Mouse (Mus musculus): ENCODE measurements around the gene Olfr1447.

Gene Olfr1447

DNA sequence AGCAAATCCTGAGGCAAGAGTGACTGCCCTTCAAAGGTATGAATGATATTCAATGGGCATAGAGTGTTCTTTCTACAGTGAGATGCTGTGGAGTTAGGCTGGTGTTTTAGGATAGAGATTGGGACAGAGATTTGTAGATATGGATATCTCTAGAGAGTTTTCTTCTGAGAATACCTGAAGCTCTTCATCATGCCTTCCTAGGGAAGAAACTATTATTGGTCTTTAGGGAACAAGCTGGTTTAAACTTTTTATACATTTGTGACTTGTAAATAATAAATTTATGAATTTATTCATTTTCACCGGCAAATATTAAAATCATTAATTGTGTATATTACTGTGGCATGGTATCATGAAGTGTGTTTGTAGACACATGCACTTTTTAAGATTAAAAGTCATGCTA lies at the start of gene Olfr1447:
TSS of gene Olfr1447 (minus strand) at position 101 of the 400 bp plus-strand sequence.
- DNase-seq (ENCODE audit: low spot score) = no peak

DNA sequence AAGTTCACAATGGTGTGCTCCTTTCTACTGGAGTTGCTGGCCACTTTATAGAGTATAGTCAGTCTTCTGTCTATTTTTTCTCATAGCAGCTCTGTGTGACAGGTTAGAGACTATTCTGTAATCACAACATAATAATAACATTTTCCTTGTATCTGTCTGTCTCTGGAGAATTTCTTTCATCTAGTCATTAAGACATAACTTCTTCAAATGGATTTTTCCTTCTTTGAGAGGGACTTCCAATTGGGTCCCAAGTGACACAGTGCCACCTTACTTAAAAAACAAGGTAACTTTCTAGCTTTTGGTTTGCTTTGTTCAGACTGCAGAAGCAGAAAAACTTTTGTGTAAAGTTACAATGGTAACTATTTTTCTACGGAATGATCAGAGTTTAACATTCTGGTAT lies 46.4 kb upstream of the Olfr1447 start, which contains the start of gene Olfr1450:
TSS of gene Olfr1450 (plus strand) at position 301 of the 400 bp plus-strand sequence.
- DNase-seq (ENCODE audit: low spot score) = no peak

DNA sequence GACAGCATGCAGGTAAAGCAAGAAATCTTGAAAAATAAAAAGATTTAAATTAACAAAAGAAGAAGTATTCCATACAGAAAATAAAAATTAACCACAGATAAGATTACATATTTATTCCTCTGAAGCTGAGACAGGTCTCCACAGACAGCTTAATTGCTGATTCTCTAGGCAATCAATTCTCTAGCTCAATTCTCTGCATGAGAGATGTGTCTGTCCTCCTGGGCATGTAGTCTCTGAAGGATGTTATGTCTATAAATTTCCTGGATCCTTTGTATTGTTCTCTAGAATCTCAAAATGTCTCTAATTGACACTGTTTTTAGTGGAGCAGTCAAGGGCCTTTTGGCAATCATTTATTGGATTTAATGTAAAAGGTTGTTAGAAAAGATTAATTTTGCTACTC lies 27.0 kb upstream of the Olfr1447 start, which contains the start of gene Olfr1449:
TSS of gene Olfr1449 (plus strand) at position 301 of the 400 bp plus-strand sequence.
- DNase-seq (ENCODE audit: low spot score) = no peak

DNA sequence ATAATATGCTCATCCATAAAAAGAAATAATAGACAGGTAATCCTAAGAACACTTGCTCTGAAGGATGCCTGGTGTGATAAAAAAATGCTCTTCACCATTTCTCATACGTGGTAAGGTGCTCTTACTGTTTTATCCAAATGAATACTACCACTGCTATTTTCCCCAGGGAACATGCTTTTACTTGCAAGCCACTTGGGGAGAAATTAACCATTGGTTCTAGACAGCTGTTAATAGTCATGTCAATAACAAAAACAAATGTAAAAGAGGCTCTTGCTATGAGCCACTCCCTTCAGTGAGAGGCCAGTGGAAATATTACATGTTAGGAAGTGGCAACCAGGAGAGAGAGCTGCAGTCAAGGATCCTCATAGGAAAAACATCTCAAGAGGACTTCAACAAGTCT lies 20.8 kb upstream of the Olfr1447 start, which contains the start of gene Olfr1448:
TSS of gene Olfr1448 (minus strand) at position 101 of the 400 bp plus-strand sequence.
- no peak for DNase-seq (ENCODE audit: low spot score)

DNA sequence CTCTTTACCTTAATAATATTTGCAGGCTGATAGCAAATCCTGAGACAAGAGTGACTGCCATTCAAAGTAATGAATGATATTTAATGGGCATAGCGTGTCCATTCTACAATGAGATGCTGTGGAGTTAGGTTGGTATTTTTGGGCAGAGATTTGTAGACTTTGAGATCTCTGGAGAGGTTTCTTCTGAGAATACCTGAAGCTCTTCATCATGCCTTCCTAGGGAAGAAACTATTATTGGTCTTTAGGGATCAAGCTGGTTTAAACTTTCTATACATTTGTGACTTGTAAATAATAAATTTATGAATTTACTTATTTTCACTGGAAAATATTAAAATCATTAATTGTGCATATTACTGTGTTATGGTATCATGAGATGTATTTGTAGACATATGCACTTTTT lies 10.1 kb downstream of the Olfr1447 start, which contains the start of gene Olfr1446:
TSS of gene Olfr1446 (minus strand) at position 101 of the 400 bp plus-strand sequence.
- DNase-seq (ENCODE audit: low spot score) = no peak

DNA sequence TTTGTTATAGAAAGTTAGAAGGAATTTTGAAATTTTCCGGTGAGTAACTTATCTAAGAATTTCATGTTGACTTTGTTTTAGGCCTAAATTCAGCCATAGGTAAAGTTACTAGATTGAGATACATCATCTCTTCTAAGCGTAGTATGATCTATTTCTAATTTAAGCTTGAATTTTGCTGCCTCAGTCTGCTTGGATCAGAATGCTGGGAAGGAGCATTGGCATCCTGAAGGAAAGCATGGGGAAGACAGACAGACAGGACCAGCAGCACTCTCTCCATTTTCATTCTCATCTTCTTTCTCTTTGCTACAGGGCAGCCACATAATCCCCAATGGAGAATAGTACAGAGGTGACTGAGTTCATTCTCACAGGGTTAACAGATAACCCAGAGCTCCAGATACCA lies 20.0 kb downstream of the Olfr1447 start, which contains the start of gene Olfr1445:
TSS of gene Olfr1445 (plus strand) at position 301 of the 400 bp plus-strand sequence.
- no peak for DNase-seq (ENCODE audit: low spot score)

DNA sequence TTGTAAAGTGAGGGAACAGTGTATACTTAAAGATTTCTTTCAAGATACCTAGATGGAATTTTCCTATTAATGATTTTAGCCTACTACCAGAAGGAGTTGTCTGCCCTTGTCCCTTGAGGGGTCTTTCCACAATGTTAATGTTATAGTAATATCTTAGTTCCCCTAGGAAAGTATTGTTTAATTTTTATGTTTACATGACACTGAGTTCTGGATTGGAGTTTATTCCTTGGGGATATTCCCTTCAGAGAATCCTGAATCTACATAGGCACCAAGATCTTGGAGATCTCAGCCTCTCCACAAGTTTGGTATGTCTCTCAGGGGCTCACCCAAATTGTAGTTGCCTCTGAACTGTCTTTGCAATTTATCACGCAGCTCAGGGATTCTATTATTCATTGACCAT lies 46.6 kb downstream of the Olfr1447 start, which contains the start of gene Olfr1444:
TSS of gene Olfr1444 (plus strand) at position 301 of the 400 bp plus-strand sequence.
- no peak for DNase-seq (ENCODE audit: low spot score)

All from ovary, postnatal 10 days (tissue).